9 mouse cellular contexts compared by ENCODE assay signal in genomic region chr13:98008588-98008987, GRCm38 (mm10).
DNase-seq lines count a peak whose midpoint lies in the region; ATAC-seq lines count a peak whose summit lies in the region.
"Had no signal": no experiment of that assay in that cellular context is flagged by ENCODE, and none has a peak within 500 bp of the region (broad histone marks: within the 10 kb centered on the region; RNA-seq: fewer than 3 reads in every experiment).

No protein-coding gene starts in this region.

- no peak overlapping the region for H3K4me2 ChIP-seq in kidney, embryonic 16.5 days (replicated peaks; ENCODE audit: low read depth, low read length)
- H3K4me2 ChIP-seq in forebrain, embryonic 15.5 days (replicated peaks), result no peak overlapping the region

- WGBS in kidney, embryonic 16.5 days, result 89% methylated on average over 10 of the region's 10 CpGs
- WGBS in forebrain, embryonic 15.5 days, result 89% methylated on average over 10 of the region's 10 CpGs

- H3K4me1 ChIP-seq in kidney, embryonic 16.5 days (ENCODE audit: insufficient read depth, low read length), result peaks cover 21% of the 10 kb centered on the region
- H3K4me1 ChIP-seq in forebrain, embryonic 15.5 days, result no peaks in the 10 kb centered on the region

- intact Hi-C loops in heart, postnatal 14 days (cut with DNase I), result no loop called here

- DNase-seq in kidney, adult 18-20 months, result peak; percentile 48
- DNase-seq in adipocyte (ENCODE audit: low spot score), result peak; percentile 36
- peak; percentile 56 to 57 for DNase-seq in heart, postnatal 14 days
- peak; percentile 54 for DNase-seq in lung, postnatal 10 days
- DNase-seq in c-Kit-positive CD71-positive TER-119-positive erythroid progenitor cells, embryonic 14.5 days (ENCODE audit: low spot score), result no peak
- DNase-seq in retina, embryonic 14.5 days (ENCODE audit: low spot score), result no peak
- DNase-seq: cerebellum, adult 11-12 months had no signal

- H3K27me3 ChIP-seq in kidney, embryonic 16.5 days (ENCODE audit: insufficient read depth, low read length), result no peaks in the 10 kb centered on the region
- no peaks in the 10 kb centered on the region for H3K27me3 ChIP-seq in forebrain, embryonic 15.5 days

- H3K4me3 ChIP-seq in kidney, embryonic 16.5 days (ENCODE audit: low read length), result no peak overlapping the region
- H3K4me3 ChIP-seq in forebrain, embryonic 15.5 days, result no peak overlapping the region

- ATAC-seq in kidney, embryonic 16.5 days (ENCODE audit: low FRiP score, low TSS enrichment), result no peak
- no peak for ATAC-seq in forebrain, embryonic 15.5 days (replicated peaks)

- H3K27ac ChIP-seq in kidney, embryonic 16.5 days (ENCODE audit: low read length), result no peak overlapping the region
- H3K27ac ChIP-seq in forebrain, embryonic 15.5 days (replicated peaks), result no peak overlapping the region

- H3K9ac ChIP-seq in kidney, embryonic 16.5 days (replicated peaks; ENCODE audit: low read length), result no peak overlapping the region
- no peak overlapping the region for H3K9ac ChIP-seq in forebrain, embryonic 15.5 days (replicated peaks)

- no peaks in the 10 kb centered on the region for H3K9me3 ChIP-seq in kidney, embryonic 16.5 days (ENCODE audit: low read length)
- H3K9me3 ChIP-seq in forebrain, embryonic 15.5 days, result no peaks in the 10 kb centered on the region

- no peaks in the 10 kb centered on the region for H3K36me3 ChIP-seq in kidney, embryonic 16.5 days (ENCODE audit: insufficient read depth, low read length)
- no peaks in the 10 kb centered on the region for H3K36me3 ChIP-seq in forebrain, embryonic 15.5 days

Comparison
In these comparisons a context has a peak if more than half of its experiments do, and no peak if none do; other contexts are left out.
1. DNase-seq: peak in kidney, adult 18-20 months (single experiment), adipocyte (single experiment), heart, postnatal 14 days (2 of 2) and lung, postnatal 10 days (single experiment); none in c-Kit-positive CD71-positive TER-119-positive erythroid progenitor cells, embryonic 14.5 days (single experiment) and retina, embryonic 14.5 days (single experiment).